Mouse (Mus musculus): ENCODE results near the gene Atoh7. TPM values are rescaled to one million over a fixed set of nuclear protein-coding genes. Genes with fewer than 3 reads are reported as not detected.
A peak's percentile ranks its signal among the peaks of the same experiment; 100 is the strongest.

The Atoh7 gene
- total RNA-seq, 2 experiments from 2014 or later: not detected

DNA sequence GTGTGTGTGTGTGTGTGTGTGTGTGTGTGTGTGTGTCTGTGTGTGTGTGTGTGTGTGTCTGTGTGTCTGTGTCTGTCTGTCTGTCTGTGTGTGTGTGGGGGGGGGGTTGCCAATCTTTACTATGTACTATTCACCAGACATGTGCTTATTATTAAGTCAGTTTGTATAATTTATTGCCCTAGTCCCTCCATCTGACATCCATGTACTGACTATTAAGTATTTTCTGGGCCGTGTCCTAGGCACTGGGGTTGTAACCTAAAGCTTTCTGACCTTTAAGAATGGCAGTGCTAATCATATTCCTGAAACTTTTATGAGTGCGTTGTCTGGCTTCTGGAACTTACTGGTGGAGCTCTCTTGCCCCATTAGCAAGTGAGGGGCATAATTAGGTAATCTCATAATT, 2.7 kb upstream of the Atoh7 start:
- ATAC-seq (replicated peaks; ENCODE audit: poor library complexity): no peak

- no peak for ATAC-seq (replicated peaks; ENCODE audit: poor library complexity)
Measured at GRCm38 (mm10) chr10:63098191-63098590, 1.3 kb upstream of the Atoh7 start.

- peak; percentile 79 for ATAC-seq (replicated peaks; ENCODE audit: poor library complexity)
Measured at GRCm38 (mm10) chr10:63099941-63100562, 601 bp downstream of the Atoh7 start.

- ATAC-seq (replicated peaks; ENCODE audit: poor library complexity): no peak
Measured at GRCm38 (mm10) chr10:63100657-63101056, 1.2 kb downstream of the Atoh7 start.

GRCm38 (mm10) chr10:63113027-63113604, 13.7 kb downstream of the Atoh7 start:
- peak; percentile 73 for ATAC-seq (replicated peaks; ENCODE audit: poor library complexity)

DNA sequence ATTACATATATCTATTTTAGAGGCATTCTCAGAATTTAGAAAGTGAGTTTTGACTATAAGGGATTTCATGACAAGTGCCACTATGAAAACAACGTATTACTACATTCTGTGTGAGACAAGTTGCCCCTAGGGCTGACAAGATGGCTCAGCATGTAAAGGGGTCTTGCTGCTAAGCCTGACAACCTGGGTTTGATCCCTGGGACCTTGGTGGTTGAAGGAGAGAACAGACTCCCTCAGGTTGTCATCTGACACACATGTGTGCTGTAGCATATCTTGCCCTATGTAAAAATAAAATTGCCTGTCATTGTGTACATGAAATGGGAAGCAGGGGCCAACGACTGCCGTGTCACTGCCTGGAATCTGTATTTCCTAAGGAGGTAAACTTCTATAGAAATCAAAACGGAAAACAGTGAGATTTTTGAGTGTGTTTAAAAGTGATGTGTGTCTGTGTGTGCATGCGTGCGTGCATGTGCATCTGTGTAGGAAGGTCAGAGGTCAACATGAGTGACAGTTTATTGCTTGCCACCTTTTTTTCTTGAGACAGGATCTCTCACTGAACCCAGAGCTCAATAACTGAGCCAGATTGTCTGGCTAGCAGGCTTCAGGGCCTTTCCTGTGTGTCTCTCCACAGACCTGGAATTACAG, 14.4 kb downstream of the Atoh7 start:
- no peak for ATAC-seq (replicated peaks; ENCODE audit: poor library complexity)

DNA sequence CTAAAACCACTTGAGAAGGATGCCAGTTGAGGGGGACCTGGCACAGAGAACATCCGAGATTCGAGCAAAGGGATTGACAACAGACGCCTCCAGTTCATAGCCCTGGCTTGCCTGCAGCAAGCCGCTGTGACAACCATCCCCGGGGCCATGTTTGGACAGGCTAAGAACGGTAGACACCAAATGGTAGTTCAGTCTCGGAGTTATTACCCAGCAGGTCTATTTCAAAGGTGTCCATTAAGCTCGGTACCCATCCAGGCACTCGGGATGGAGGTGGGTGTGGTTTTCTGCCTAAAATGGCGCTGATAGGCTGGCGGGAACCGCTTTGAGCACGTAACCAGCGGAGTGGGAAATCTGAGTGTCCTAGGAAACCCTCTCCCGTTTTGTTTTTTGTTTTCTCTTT, 16.4 kb downstream of the Atoh7 start:
- no peak for ATAC-seq (replicated peaks; ENCODE audit: poor library complexity)

DNA sequence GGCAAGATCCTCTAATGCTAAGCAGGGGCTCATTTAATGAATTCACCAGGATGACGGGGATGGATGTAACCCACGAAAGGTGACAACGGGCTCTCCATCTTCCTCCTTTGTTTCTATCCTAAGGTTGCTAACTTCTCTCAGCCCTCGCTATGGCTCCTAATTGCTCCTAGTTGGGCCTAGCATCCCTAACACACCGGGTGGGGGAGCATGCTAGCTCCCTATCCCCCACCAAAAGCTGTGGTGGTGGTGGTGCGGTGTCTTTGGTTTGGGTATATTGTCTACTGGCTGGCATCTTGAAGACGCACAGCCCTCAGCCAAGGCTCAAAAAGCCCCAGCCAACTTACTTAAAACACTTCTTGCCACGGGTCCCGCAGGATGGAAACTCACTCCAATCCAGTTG, 16.9 kb downstream of the Atoh7 start:
- no peak for ATAC-seq (replicated peaks; ENCODE audit: poor library complexity)

DNA sequence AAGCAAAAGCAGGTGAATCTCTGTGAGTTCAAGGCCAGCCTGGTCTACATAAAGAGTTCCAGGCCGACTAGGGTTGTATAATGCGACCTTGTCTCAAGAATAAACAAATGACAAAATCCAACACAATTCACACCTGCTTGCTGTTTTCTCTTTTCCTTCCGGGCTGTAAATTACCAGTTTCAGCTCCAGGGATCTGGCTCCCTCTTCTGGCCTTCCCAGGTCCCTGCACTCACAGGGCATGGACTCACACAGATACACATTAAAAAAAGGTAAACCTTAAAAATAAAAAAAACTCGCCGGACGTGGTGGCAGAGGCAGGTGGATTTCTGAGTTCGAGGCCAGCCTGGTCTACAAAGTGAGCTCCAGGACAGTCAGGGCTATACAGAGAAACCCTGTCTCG, 18.1 kb downstream of the Atoh7 start:
- no peak for ATAC-seq (replicated peaks; ENCODE audit: poor library complexity)

DNA sequence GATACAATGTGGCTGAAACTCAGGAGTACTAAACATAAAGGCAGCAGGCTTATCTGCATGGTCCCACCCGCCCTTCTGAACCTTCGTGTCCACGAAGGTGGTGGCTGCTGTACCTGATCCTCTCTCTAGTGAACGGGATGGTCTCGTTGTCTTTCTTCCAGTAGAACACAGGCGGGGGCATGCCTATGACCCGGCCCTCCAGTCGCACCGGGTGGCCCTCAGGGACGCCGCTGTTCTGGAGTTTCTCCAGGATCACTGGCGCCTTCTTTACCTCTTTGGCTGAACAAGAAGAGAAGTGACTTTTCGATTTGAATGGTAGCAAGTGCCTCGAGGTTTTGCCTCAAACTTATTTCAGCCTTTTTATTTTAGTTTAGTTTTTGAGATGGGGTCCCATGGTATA, 20.5 kb downstream of the Atoh7 start:
- no peak for ATAC-seq (replicated peaks; ENCODE audit: poor library complexity)

- ATAC-seq (replicated peaks; ENCODE audit: poor library complexity): no peak
Measured at GRCm38 (mm10) chr10:63121961-63122360, 22.5 kb downstream of the Atoh7 start.

- ATAC-seq (replicated peaks; ENCODE audit: poor library complexity): peak; percentile 85
Measured at GRCm38 (mm10) chr10:63122516-63122915, 23.1 kb downstream of the Atoh7 start.

DNA sequence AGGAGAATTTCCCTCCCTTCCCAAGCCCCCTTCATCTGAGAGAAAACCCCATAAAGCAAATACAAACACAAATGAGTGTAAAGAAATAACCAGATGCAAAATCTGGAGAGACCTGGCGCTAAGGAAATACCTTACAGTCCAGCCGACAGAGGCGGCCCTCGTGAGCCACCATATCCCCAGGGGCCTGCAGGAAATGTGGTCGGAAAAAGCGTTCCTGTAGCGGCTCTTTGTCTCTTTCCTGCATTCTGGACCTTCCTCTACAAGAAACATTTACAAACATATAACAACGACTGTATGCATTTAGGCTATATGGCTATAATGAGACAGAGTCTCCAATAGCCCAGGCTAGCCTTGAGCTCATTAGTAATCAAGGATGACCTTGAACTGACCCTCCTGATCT, 23.7 kb downstream of the Atoh7 start:
- no peak for ATAC-seq (replicated peaks; ENCODE audit: poor library complexity)

GRCm38 (mm10) chr10:63124016-63124415, 24.6 kb downstream of the Atoh7 start:
- no peak for ATAC-seq (replicated peaks; ENCODE audit: poor library complexity)

DNA sequence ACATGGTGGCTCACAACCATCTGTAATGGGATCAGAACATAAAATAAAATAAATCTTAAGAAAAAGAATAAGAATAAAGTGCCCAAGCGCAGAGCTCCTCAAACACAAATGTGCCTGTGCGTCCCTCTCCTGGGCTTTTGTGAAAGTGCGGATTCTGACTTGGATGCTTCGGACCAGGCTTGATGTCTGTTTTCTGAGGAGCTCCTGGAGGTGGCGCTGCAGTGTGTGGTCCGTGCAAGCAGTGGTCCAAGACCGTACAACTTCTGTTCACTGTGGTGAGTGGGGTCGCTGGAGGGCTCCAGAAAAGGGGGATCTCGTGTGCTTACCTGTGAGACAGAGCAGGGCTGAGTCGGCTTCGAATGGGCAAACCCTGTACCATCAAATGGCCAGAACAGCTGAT, 25.9 kb downstream of the Atoh7 start:
- ATAC-seq (replicated peaks; ENCODE audit: poor library complexity): peak; percentile 69

DNA sequence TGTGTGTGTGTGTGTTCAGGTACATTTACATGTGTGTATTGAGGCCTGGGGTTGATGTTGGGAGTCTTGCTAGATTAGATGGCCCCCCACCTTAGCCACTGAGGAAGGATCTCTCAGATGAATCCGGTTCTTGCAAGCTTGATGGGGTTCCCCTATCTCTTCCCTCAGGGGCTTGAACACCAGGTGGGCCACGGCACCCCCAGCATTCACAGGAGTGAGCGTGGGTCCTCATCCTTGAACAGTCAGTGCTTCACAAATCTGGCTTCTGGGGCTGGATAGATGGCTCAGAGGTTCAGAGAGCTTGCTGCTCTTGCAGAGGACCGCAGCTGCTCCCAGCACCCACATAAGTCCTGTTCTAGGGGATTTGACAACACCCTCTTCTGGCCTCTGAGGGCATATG, 26.7 kb downstream of the Atoh7 start:
- no peak for ATAC-seq (replicated peaks; ENCODE audit: poor library complexity)

- ATAC-seq (replicated peaks; ENCODE audit: poor library complexity): no peak
Measured at GRCm38 (mm10) chr10:63127156-63127555, 27.7 kb downstream of the Atoh7 start.

- ATAC-seq (replicated peaks; ENCODE audit: poor library complexity): no peak
Measured at GRCm38 (mm10) chr10:63128256-63128655, 28.8 kb downstream of the Atoh7 start.

DNA sequence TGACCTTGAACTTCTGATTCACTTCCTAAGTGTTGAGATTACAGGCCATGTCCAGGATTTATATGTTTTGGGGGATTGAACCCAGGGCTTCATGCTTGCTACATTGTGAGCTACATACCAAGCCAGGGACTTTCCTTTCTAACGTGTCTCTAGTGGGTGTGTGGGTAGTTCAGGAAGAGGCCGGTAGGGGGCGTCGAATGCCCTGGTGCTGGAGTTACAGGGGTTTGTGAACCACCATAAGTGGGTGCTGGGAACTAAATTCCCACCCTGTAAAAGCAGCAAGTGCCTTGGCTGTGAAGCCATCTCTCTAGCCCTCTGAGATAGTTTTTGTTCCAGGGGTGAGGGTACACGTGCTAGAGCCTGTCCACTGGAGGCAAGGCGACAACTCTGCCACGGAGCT, 31.0 kb downstream of the Atoh7 start:
- ATAC-seq (replicated peaks; ENCODE audit: poor library complexity): no peak

DNA sequence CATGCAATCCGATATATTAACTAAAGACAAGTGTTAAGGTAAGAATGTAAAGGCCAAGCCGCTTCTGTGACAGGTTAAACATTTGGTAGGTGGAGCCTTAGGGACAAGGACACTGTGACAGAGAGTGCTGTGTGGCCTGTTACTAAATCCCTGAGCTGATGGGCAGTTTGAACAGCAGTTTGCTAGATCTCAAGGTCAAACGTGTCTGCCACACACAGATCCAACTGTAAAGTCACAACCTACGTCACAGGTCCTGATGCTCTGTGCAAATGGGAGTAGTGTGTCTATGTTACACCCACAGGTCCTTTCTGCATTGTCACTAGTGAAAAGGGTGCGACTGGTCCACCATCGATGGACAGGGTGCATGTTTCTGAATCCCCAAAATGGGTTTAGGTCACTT, 32.9 kb downstream of the Atoh7 start:
- no peak for ATAC-seq (replicated peaks; ENCODE audit: poor library complexity)

DNA sequence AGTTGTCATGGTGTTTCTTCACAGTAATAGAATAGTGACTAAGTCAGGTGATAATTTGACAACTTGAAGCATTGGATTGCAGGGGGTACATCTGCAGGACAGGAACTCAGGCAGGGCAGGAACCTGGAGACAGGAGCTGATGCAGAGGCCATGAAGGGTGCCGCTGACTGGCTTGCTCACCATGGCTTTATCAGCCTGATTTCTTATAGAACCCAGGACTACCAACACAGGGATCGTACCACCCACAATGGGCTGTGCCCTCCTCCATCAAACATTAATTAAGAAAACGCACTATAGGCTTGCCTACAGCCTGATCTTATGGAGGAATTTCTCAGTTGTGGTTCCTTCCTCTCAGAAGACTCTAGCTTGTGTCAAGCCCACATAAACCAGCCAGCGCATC, 33.9 kb downstream of the Atoh7 start:
- no peak for ATAC-seq (replicated peaks; ENCODE audit: poor library complexity)

DNA sequence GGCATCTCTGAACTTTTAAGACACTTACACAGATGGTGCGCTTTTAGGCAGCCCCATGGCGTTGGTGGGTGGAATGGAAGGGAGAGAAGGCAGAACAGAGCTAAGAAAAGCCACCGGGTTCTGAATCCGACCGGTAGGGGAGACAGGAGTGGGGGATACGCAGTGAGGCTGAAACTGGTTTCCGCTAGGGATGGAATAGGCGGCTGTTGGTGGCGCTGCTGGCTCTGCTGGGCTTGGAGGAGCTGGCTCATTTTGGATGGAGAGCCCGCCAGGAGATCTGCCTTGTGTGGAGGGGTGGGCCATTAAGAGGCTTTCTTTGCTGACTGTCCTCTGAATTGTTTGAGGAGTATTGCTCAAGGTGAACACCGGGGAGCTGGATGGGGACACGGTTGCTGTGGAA, 36.2 kb downstream of the Atoh7 start:
- ATAC-seq (replicated peaks; ENCODE audit: poor library complexity): no peak

DNA sequence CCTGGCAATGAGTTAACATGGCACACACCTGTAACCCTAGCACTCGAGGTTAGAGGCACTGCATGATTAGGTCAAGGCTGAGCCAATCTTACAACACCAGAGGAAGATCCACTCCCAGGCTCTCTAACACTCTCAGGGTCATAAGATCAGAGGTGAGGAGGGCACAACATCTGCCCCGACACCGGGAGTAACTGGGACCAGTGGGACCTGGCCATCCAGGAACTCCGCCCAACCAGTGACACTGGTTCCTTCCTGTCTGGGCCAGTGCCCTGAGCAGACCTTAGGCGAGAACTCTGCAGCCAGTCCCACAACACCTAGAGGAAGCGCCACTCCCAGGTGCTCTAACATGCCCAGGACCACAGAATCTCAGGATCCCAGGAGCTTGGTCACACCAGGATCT, 37.0 kb downstream of the Atoh7 start:
- ATAC-seq (replicated peaks; ENCODE audit: poor library complexity): no peak
